Mouse (Mus musculus): Measurements from ENCODE around the gene Nr1h4.

GRCm38 (mm10) chr10:89501902-89502301 lies 31.5 kb downstream of the Nr1h4 start:
- TF ChIP-seq POLR2A (IDR thresholded peaks at IDR 0.05; ENCODE audit: insufficient read depth, low read depth, low read length) (no peak), CTCF (IDR thresholded peaks at IDR 0.05; ENCODE audit: insufficient read depth, low read depth, low read length) (no peak)
